Mouse (Mus musculus): Measurements from ENCODE around the gene Col4a3bp.

- TF ChIP-seq CTCF (IDR thresholded peaks at IDR 0.05) (no peak), EP300 (IDR thresholded peaks at IDR 0.05) (no peak)
Observed at GRCm38 (mm10) chr13:96514154-96514942, 28.1 kb upstream of the Col4a3bp start.

Measured in lung, postnatal 0 days (tissue).